Mouse (Mus musculus): Measurements from ENCODE around the gene Stx8.

DNA sequence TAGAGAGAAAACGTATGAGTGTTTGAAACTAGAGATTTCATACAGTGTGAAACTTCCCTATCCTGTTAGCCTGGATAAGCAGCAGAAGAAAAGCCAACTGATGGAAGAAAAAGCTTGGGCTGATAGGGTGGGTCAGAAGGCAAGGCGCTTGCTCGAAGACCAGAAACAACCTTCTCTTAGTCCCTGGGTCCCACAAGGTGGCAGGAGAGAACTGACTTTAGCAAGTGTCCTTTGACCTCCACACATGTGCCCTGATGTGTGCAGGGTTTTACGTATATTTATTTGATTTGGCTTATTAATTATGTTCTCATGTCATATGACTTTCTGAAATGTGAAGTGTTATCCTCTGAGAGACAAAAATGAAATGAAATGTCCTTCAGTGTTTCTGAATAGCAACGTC is 60.6 kb downstream of the Stx8 start:
- TF ChIP-seq CTCF (IDR thresholded peaks at IDR 0.05; ENCODE audit: low read depth, low read length) (no peak), POLR2A (IDR thresholded peaks at IDR 0.05; ENCODE audit: extremely low read depth, insufficient read depth, low read length) (no peak)
